Mouse (Mus musculus) hindbrain, embryonic 14.5 days (tissue): ENCODE measurements around the gene 5530400C23Rik. TPM values are rescaled to one million over a fixed set of nuclear protein-coding genes. Genes with fewer than 3 reads are reported as not detected.
"Not testable (repeated sequence)": the region's sequence is repeated elsewhere in the genome, so short reads cannot be mapped to it uniquely, and the experiment has no call there.

Experiments used
- ATAC-seq: fragments of 200-750 bp; cut with Nextera tagmentation; 2 replicates; pipeline ENCODE4 v1.8.0; 2017; ENCODE audit warnings: moderate number of reproducible peaks, mild to moderate bottlenecking, moderate TSS enrichment, moderate library complexity; ENCODE audit not compliant: low FRiP score
- DNase-seq: peaks from one replicate; pipeline ENCODE4 v3.0.0-alpha.2; 2015; ENCODE audit warnings: low spot score
- H3K27ac ChIP-seq: fragments of 300-500 bp; sonication (generic); 2 replicates; pipeline ENCODE4 v1.5.1; 2014; ENCODE audit warnings: mild to moderate bottlenecking, moderate library complexity
- H3K27me3 ChIP-seq: fragments of 300-500 bp; sonication (generic); 2 replicates; pipeline ENCODE4 v1.6.1; 2014; ENCODE audit warnings: mild to moderate bottlenecking, low read length, mixed read lengths; ENCODE audit not compliant: control insufficient read depth, insufficient read depth
- H3K36me3 ChIP-seq: fragments of 300-500 bp; sonication (generic); replicated peaks from 2 replicates; pipeline ENCODE4 v1.6.1; 2014; ENCODE audit not compliant: control insufficient read depth, insufficient read depth
- H3K4me1 ChIP-seq: fragments of 300-500 bp; sonication (generic); replicated peaks from 2 replicates; pipeline ENCODE4 v1.6.1; 2014; ENCODE audit warnings: antibody characterized with exemption, low read length, mixed read lengths; ENCODE audit not compliant: control insufficient read depth, insufficient read depth
- H3K4me2 ChIP-seq: fragments of 300-500 bp; sonication (generic); replicated peaks from 2 replicates; pipeline ENCODE4 v1.6.1; 2014; ENCODE audit warnings: mild to moderate bottlenecking, moderate library complexity
- H3K4me3 ChIP-seq: fragments of 300-500 bp; sonication (generic); replicated peaks from 2 replicates; pipeline ENCODE4 v1.5.1; 2014; ENCODE audit warnings: mild to moderate bottlenecking, low read length
- H3K9ac ChIP-seq: fragments of 300-500 bp; sonication (generic); 2 replicates; pipeline ENCODE4 v1.6.1; 2014
- H3K9me3 ChIP-seq: fragments of 300-500 bp; sonication (generic); 2 replicates; pipeline ENCODE4 v1.6.1; 2016; ENCODE audit warnings: low read length; ENCODE audit not compliant: control insufficient read depth
- WGBS: fragments of 180-500 bp; shearing (Covaris S2); extraction: QIAGEN DNeasy Blood & Tissue Kit; methylation state at CpG from one replicate; pipeline ENCODE4 v1.1.7; 2014; 5-methylcytosine and 5-hydroxymethylcytosine counted together
- polyA plus RNA-seq: library from polyadenylated mRNA; unstranded; fragments of >200 nt; fragmentation: Nextera tagmentation; extraction: Ambion mirVana; gene quantifications from 2 replicates; pipeline ENCODE4 v1.2.1, GENCODE M21; 2014

5530400C23Rik gene
- polyA plus RNA-seq: not detected in 2 replicates

DNA sequence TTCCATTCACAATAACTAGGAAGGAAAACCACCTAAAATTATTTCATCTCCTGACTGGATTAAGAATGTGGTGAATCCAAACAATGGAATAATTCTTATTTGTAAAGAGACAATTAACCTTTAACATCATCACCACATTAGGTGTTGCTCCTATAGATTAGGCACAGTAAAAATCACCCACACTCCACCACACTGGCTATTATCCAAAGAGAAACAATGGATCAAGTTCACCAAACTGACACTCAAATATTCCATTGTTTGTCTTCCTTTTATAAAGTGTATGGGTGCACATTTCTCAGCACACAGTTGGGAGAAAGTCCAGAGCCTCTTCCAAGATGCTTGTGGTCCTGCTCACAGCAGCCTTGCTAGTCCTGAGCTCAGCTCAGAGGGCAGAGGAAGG lies at the start of gene 5530400C23Rik:
Gene 5530400C23Rik, plus strand, starts transcription at position 301 of the 400 bp plus-strand sequence.
- not testable (repeated sequence) for H3K27ac ChIP-seq, H3K36me3 ChIP-seq, DNase-seq, H3K4me1 ChIP-seq, H3K9ac ChIP-seq, H3K4me3 ChIP-seq, ATAC-seq, H3K27me3 ChIP-seq, H3K4me2 ChIP-seq, H3K9me3 ChIP-seq

DNA sequence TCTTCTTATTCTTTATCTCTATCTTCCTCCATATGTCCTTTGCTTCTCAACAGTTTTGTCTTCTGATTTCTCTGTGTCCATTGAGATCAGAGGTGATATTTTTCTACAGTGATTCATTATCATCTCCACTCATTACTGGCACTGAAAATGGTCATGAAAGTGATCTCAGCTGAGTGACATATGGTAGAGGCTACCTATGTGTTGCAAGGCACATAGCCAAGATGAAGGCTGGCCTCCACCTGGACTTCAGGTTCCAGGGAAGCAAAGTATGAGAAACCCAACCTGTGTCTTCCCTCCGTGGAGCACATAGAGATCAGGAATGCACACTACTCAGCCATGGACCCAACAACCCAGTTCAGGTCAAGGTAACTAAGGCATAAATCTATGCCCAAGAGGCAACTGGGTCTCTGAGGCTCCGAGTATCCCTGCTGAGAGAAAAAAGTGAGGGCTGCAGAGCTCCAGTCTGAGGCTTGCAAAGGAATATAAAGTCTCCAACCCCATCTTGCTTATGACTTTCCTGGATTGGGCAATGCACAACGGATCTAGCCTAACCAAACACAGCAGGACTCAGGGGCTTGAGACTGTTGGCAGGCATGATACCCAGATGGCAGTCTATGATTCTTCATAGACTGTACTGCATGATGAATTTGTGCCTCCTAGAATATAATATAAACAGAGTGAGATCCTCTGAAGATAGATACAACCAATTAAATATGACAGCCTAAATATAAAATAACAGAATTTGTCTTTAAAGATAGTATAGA lies 14.1 kb downstream of the 5530400C23Rik start:
- no peak overlapping the region for H3K4me3 ChIP-seq
- no peak overlapping the region for H3K4me2 ChIP-seq
- H3K36me3 ChIP-seq: no peaks in the 10 kb centered on the region
- DNase-seq (no peak), ATAC-seq (no peak)
- 79% methylated on average over 3 of the region's 3 CpGs for WGBS
- H3K4me1 ChIP-seq: no peaks in the 10 kb centered on the region
- no peaks in the 10 kb centered on the region for H3K27me3 ChIP-seq
- H3K9ac ChIP-seq: no peak overlapping the region
- no peaks in the 10 kb centered on the region for H3K9me3 ChIP-seq
- H3K27ac ChIP-seq: no peak overlapping the region

DNA sequence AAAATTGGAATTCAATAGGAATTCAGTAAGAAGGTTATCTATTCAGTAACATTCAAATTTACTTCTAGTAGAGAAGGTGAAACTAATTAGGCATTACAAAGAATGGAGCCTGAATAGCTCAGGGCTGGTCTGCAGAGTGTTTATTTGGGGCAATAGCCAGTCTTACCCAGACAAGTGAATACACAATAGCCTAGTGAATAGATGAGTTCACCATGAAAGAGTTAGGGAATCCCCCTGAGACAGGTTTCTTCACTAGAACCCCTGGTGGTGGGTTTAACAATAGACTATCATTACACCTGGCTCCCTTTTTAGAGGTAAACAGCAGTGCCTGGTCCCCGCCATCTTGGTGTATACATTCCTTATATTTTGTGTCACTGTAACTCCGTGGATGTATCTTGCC lies 21.9 kb downstream of the 5530400C23Rik start:
- DNase-seq, H3K27me3 ChIP-seq, H3K9ac ChIP-seq, H3K36me3 ChIP-seq, ATAC-seq, H3K4me1 ChIP-seq, H3K27ac ChIP-seq, H3K4me3 ChIP-seq, H3K9me3 ChIP-seq, H3K4me2 ChIP-seq: not testable (repeated sequence)
- 89% methylated on average over 2 of the region's 2 CpGs for WGBS

DNA sequence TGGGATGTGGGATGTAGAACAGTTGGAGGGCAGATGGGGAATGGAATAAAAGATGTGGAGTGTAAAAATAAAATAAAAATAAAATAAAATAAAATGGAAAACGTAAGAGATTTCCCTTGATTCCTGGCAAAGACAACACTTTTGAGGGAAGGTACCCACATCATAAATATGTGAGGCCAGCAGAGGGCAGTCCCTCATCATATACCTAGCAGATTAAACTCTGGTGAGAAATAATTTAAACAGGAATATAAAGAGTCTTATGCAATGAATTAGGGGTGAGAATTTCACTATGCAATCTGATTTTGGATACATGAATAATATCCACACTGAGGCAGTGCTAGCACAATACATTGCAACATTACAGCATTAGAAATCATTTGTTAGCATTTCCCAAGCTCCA lies 46.5 kb downstream of the 5530400C23Rik start:
- WGBS: 71% methylated on average over 1 of the region's 1 CpGs

DNA sequence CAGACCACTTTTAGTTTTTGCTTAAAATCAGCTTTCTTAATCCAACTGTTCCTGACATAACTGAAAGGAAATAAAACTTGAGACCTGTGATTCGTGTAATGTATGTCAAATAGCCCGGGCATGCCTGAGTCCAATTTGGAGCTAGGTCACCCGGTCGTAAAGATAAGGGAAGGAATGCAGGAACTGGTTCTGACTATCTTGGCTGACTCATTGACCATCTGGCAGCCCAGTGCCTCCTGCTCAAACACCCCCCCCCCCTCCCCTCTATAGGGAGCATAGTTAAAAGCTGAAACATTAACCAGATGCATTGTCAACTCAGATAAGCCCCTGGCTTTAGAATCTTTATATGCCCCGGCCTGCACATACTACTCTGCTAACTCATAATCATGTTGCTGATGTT lies 49.7 kb downstream of the 5530400C23Rik start:
- H3K27ac ChIP-seq, H3K36me3 ChIP-seq, H3K27me3 ChIP-seq, H3K4me3 ChIP-seq, ATAC-seq, H3K4me1 ChIP-seq, DNase-seq, H3K4me2 ChIP-seq, H3K9ac ChIP-seq, H3K9me3 ChIP-seq: not testable (repeated sequence)
- WGBS: 79% methylated on average over 5 of the region's 5 CpGs

More for the DNA sequence above, 46.5 kb downstream of the 5530400C23Rik start:
- Histone ChIP-seq H3K9me3 (no peaks in the 10 kb centered on the region), H3K4me2 (no peak overlapping the region), H3K27me3 (no peaks in the 10 kb centered on the region), H3K4me3 (no peak overlapping the region), H3K9ac (no peak overlapping the region), H3K27ac (no peak overlapping the region), H3K36me3 (no peaks in the 10 kb centered on the region), H3K4me1 (no peaks in the 10 kb centered on the region)
- ATAC-seq (no peak), DNase-seq (no peak)

Other genes starting within 250 kb of the 5530400C23Rik start
- not detected in 2 replicates for gene Tas2r140, start 236.4 kb upstream of the 5530400C23Rik start, polyA plus RNA-seq
- gene Smim10l1, start 187.3 kb upstream of the 5530400C23Rik start, polyA plus RNA-seq: 113 and 117 TPM in 2 replicates